In the genomic region with DNA sequence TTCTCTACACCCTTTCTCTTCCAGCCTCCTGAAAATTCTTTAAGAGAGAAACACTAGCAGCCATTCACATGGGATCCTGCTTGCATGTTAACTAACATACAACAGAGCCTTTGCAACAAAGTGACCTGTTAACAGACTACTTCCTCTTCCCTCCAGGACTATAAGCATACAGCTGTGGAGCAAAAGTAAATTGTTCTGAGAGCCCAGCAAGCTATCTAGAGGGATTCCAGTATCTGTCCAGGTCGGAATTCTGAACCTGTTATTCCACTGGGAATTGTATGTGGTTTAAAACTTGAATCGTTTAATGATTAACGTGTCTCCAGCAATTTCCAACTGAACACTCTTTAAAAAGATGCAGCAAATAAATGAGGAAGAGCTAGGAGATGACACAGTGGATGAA, we compare ENCODE assay signal across 19 mouse cellular contexts.
DNase-seq lines count a peak whose midpoint lies in the region; ATAC-seq lines count a peak whose summit lies in the region.
"Had no signal": no experiment of that assay in that cellular context is flagged by ENCODE, and none has a peak within 500 bp of the region (broad histone marks: within the 10 kb centered on the region; RNA-seq: fewer than 3 reads in every experiment).

No protein-coding gene starts in this region.

- no peak overlapping the region for H3K4me2 ChIP-seq in intestine, embryonic 15.5 days (replicated peaks)
- H3K4me2 ChIP-seq in intestine, embryonic 16.5 days (ENCODE audit: low read depth, low read length), result no peak overlapping the region
- H3K4me2 ChIP-seq: embryonic facial prominence, embryonic 12.5 days; forebrain, embryonic 13.5 days; forebrain, embryonic 15.5 days had no signal

- no peak overlapping the region for H3K9ac ChIP-seq in intestine, embryonic 15.5 days
- no peak overlapping the region for H3K9ac ChIP-seq in intestine, embryonic 16.5 days (ENCODE audit: low read depth, low read length)
- H3K9ac ChIP-seq: embryonic facial prominence, embryonic 12.5 days; forebrain, embryonic 13.5 days; forebrain, embryonic 15.5 days had no signal

- H3K4me1 ChIP-seq in intestine, embryonic 15.5 days (replicated peaks), result no peaks in the 10 kb centered on the region
- H3K4me1 ChIP-seq in intestine, embryonic 16.5 days (ENCODE audit: control insufficient read depth, insufficient read depth, low read length), result no peaks in the 10 kb centered on the region
- H3K4me1 ChIP-seq: embryonic facial prominence, embryonic 10.5 days; embryonic facial prominence, embryonic 12.5 days; forebrain, embryonic 13.5 days; forebrain, embryonic 15.5 days had no signal

- H3K4me3 ChIP-seq in intestine, embryonic 15.5 days (replicated peaks), result no peak overlapping the region
- no peak overlapping the region for H3K4me3 ChIP-seq in intestine, embryonic 16.5 days (ENCODE audit: low read length)
- H3K4me3 ChIP-seq: embryonic facial prominence, embryonic 10.5 days; embryonic facial prominence, embryonic 12.5 days; forebrain, embryonic 13.5 days; forebrain, embryonic 15.5 days had no signal

- DNase-seq in kidney, adult 9 months, result peak; percentile 21
- DNase-seq in kidney, postnatal 4 days, result no peak
- DNase-seq in ovary, postnatal 10 days (ENCODE audit: low spot score), result no peak
- no peak for DNase-seq in T-cell, adult 2 months (ENCODE audit: low spot score)
- DNase-seq: adrenal gland, adult 8-10 months; adrenal gland, postnatal 14 days; adrenal gland, postnatal 36 days; cerebellum, adult 11-12 months; cerebellum, adult 2 months; cerebellum, adult 9-10 months; cerebellum, postnatal 10 days; cerebellum, postnatal 25 days had no signal

- WGBS in intestine, embryonic 15.5 days, result 53% methylated on average over 3 of the region's 3 CpGs
- 59% methylated on average over 3 of the region's 3 CpGs for WGBS in intestine, embryonic 16.5 days

- no peaks in the 10 kb centered on the region for H3K36me3 ChIP-seq in intestine, embryonic 15.5 days
- no peaks in the 10 kb centered on the region for H3K36me3 ChIP-seq in intestine, embryonic 16.5 days (ENCODE audit: control insufficient read depth, insufficient read depth, low read length)
- H3K36me3 ChIP-seq: embryonic facial prominence, embryonic 10.5 days; embryonic facial prominence, embryonic 12.5 days; forebrain, embryonic 15.5 days had no signal

- H3K9me3 ChIP-seq in intestine, embryonic 15.5 days, result no peaks in the 10 kb centered on the region
- no peaks in the 10 kb centered on the region; the same call in 1 of the 2 replicates for H3K9me3 ChIP-seq in intestine, embryonic 16.5 days (ENCODE audit: control insufficient read depth, low read length)
- H3K9me3 ChIP-seq: embryonic facial prominence, embryonic 10.5 days; embryonic facial prominence, embryonic 12.5 days; forebrain, embryonic 13.5 days; forebrain, embryonic 15.5 days had no signal

- H3K27ac ChIP-seq in intestine, embryonic 15.5 days, result no peak overlapping the region
- H3K27ac ChIP-seq in intestine, embryonic 16.5 days (ENCODE audit: low read length), result no peak overlapping the region
- H3K27ac ChIP-seq: embryonic facial prominence, embryonic 10.5 days; embryonic facial prominence, embryonic 12.5 days; forebrain, embryonic 13.5 days; forebrain, embryonic 15.5 days had no signal

- peak; percentile 81 for ATAC-seq in intestine, embryonic 15.5 days
- peak; percentile 84 for ATAC-seq in intestine, embryonic 16.5 days
- ATAC-seq: activated CD4-positive, CD25-positive, alpha-beta regulatory T cell, adult 4 months; forebrain, embryonic 13.5 days; forebrain, embryonic 15.5 days had no signal

- no peaks in the 10 kb centered on the region for H3K27me3 ChIP-seq in intestine, embryonic 15.5 days (replicated peaks)
- H3K27me3 ChIP-seq in intestine, embryonic 16.5 days (replicated peaks; ENCODE audit: control insufficient read depth, insufficient read depth, low read length), result no peaks in the 10 kb centered on the region
- H3K27me3 ChIP-seq: embryonic facial prominence, embryonic 12.5 days; forebrain, embryonic 13.5 days; forebrain, embryonic 15.5 days had no signal
